Mouse (Mus musculus): ENCODE results near the gene Tesk1.
"Not testable (repeated sequence)": the region's sequence is repeated elsewhere in the genome, so short reads cannot be mapped to it uniquely, and the experiment has no call there.

Tesk1 gene

DNA sequence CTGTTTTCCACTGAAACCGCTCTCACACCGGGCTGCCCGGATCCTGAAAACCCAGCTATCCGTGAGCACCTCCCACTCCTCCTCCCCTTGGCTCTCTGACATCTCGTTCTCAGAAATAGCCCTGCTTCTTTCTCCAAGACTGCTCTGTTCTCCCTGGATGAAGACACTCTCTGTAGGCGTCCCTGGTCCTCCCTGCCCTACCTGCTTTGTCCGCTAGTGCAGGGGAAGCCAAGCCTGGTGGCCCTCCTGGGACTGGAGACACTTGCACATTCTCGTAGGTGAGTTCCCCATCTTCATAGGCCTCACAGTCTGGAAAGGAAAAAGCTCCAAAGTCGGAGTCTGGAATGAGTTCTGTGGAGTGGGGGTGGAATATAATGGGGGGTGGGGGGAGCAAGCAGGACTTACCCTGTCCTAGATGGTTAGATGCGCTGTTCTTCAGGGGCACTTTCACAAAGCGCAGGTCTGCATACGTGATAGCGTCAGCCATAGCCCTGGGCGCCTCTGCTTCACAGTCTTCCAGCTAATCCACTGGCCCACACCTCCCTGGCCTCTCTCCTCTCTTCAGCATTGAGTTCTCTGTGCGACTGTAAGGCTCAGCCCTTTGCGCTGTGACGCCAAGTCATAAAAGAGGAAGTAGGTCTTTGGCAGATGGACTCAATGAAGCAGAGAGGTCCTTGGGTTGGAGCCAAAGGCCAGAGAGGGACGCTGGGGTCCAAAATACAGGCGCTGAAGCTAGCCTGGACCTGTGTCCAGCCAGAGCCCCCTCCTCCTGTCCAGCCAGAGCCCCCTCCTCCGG is 12.5 kb downstream of the Tesk1 start, which contains the start of gene Cd72:
Cd72 (minus strand) TSS at position 588 of the 796 bp plus-strand sequence.
- DNase-seq: no peak

DNA sequence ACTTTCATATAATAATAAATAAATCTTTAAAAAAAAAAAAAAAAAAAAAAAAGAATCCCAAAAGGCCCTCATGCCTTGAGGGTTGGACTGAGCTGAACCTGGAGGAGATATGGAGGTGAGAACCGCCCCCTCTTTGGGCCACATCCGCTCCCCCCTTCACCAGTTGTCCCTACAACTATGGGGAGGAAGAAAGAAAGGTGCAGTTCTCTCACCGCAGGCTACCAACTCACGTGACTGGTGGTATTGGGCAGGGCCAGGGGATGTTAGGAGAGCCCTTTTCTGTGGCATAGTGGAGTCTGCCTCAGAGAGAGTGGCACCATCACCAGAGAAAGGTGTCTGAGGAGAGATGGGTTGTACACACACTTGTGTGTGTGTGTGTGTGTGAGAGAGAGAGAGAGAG is 14.7 kb downstream of the Tesk1 start:
- no peak for DNase-seq

DNA sequence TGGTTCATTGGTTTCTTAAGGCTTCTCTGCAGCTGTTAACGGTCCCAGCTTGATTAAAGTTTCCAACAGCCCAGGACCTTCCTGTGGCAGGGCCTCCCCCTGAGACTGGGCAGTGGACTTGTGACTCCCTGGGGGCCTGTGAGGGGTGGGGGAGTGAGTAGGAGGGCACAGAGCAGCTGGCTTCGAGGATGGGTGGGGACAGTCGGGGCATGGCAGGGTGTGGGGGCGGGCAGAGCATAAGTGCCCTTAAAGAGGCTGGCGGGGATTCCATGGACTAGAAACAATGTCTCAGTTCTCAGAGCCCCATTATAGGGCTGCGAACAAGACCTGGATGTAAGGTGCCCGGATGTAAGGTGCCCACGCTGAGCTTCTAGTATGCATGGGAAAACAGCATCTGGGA is 15.4 kb downstream of the Tesk1 start:
- no peak for DNase-seq

- no peak for DNase-seq
Measured at GRCm38 (mm10) chr4:43463102-43463501, 21.4 kb downstream of the Tesk1 start.

DNA sequence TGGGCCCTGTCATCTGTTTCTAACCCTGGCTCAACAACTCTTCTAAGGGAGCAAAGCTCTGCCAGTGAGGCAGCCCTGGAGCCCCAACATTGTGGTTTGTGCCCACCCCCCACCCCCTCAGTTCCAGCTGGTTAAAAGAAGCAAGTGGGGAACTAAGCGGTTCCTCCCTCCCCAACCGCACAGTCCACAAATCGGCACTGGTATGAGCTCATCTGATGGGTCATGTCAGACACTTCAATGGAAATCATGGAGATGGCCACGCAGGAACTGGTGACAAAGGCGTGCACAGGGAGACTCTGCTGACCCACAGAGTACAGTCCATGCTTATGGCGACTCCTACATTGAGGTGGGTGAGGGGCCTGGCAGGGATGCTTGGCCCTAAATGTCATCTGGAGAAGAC is 24.2 kb downstream of the Tesk1 start:
- DNase-seq: no peak

GRCm38 (mm10) chr4:43466872-43467271 is 25.1 kb downstream of the Tesk1 start:
- no peak for DNase-seq

DNA sequence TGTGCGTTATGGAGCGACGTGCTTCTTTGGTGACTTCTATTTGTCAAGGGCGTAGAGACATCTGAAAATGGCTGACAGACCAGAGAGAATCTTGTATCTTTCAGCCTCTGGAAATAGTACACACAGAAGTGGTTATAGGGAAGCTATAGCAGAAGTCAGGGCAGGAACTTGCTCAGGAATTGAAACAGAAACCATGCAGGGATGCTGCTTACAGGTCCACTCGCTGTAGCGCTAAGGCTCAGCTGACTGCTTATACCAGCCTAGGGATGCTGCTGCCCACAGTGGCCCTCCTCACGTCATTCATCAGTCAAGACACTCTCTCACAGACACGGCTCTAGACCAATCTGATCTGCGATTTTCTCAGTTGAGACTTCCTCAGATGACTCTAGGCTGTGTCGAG is 28.6 kb downstream of the Tesk1 start:
- no peak for DNase-seq

GRCm38 (mm10) chr4:43473636-43474035 is 31.9 kb downstream of the Tesk1 start:
- no peak for DNase-seq

GRCm38 (mm10) chr4:43476604-43477003 is 34.9 kb downstream of the Tesk1 start:
- peak; percentile 52 for DNase-seq

DNA sequence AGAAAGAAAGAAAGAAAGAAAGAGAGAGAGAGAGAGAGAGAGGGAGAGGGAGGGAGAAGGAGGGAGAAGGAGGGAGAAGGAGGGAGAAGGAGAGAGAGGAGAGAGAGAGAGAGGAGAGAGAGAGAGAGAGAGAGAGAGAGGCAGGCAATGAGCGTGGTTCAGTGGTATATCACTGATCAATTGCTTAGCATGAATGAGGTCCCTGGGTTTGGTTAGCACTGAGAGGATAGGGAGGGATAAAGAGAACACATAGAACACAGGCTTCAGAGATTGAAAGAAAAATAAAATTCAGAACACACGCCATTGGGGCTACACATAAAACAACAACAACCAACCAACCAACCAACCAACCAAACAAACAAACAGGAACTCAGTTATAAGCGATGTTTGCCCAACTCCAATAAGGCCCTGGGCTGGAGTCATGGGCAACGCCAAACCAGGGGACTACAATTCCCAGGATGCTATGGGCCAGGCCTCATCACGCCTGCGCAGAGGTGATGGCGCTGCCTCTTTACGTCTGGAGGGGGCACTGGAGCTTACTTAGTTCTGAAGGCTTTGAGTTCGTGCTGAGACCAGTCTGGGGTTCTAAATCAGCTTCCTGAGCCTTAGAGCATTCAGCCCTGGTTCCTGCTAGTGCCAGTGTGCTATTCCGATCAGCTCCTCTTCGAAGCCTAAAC is 36.3 kb downstream of the Tesk1 start:
- DNase-seq: peak; percentile 92

DNA sequence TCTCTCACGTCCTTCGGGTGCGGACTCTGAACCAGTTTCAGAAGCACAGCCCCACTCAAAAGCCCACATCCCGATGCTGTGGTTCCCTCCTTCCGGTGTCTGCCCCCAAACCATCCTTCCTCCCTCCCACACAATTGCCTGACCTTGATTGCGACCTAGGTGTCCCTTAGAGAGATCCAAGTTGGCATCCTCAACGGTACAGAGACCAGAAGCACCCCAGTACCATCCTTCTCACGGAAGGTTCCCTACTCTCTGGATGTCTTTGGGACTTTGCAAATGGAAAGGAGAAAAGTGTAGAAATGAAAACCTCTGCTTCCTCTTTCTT is 36.8 kb downstream of the Tesk1 start:
- DNase-seq: no peak

- DNase-seq: peak; percentile 88
Measured at GRCm38 (mm10) chr4:43478906-43479832, 37.4 kb downstream of the Tesk1 start.

- peak; percentile 26 for DNase-seq
Measured at GRCm38 (mm10) chr4:43480985-43481384, 39.2 kb downstream of the Tesk1 start.

DNA sequence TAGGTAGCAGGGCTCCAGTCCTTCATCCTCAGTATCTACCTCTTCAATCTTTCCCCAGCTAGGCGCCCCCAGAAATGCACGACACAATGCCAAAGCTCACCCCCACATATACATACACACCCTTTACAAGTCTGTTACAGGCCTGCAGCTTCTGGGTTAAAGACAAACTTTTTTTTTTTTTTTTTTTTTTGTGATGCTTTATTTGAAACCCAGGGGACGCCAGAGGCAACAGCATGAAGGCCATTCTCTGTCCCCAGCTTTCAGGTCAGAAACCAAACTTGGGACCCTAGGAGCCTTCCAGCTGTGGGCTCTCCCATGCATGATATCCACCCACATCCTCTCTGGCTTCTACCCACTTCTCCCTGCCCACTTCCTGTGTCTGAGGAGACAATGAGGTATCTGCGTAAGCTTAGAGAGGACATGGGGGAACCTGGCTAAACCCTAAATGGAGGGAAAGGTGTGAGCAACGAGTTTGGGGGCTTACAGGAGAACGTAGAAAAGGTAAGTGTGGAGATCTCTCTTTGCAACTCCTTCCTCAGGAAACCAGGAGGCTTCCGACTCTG is 40.2 kb downstream of the Tesk1 start:
- DNase-seq: no peak

DNA sequence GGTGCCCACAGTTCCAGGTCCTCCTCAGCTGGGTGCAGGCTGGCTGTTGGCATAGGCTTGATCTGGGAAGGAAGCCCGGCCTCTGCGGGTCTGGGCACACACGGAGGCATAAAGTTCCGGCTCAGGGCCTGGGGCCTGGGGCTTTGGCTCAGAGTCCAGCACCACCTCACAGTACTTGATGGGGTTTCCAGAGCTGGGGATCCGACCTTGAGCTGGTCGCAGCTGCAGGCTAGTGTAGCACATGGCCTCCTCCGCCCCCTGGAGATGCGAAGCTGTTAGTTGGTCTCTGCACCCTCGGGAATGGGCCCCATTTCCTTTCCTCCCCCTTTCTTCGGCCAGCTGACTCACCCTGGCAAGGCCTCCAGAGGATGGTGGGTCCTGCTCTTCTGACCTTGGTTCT is 40.9 kb downstream of the Tesk1 start:
- peak; percentile 14 for DNase-seq

- DNase-seq: no peak
Measured at GRCm38 (mm10) chr4:43483535-43484091, 41.9 kb downstream of the Tesk1 start, which contains the start of gene Sit1. Gene Sit1 (minus strand): TSS chr4:43483734.

DNA sequence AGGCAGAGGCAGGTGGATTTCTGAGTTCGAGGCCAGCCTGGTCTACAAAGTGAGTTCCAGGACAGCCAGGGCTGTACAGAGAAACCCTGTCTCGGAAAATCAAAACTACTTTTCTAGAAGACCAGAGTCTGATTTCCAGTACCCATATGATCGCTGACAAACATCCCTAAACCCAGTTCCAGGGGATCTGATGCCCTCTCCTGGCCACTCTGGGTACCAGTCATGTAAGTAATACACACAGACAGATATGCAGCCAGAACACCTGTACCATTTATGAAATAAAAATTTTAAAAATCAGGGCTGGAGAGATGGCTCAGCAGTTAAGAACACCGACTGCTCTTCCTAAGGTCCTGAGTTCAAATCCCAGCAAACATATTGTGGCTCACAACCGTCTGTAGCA is 43.9 kb downstream of the Tesk1 start:
- DNase-seq: not testable (repeated sequence)

DNA sequence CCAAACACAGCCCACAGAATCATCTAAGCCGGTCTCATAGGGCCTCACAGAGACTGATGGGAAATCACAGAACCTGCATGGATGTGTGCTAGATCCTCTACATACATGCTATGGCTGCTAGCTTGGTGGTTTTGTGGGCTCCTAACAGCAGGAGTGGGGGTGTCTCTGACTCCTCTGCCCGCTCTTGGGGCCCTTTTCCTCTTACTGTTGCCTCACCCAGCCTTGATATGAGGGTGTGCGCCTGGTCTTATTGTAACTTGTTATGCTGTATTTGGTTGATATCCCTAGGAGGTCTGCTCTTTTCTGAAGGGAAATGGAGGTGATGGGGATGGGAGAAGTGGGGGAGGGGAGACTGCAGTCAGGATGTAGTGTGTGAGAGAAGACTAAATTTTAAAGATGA is 47.9 kb downstream of the Tesk1 start:
- DNase-seq: no peak

DNA sequence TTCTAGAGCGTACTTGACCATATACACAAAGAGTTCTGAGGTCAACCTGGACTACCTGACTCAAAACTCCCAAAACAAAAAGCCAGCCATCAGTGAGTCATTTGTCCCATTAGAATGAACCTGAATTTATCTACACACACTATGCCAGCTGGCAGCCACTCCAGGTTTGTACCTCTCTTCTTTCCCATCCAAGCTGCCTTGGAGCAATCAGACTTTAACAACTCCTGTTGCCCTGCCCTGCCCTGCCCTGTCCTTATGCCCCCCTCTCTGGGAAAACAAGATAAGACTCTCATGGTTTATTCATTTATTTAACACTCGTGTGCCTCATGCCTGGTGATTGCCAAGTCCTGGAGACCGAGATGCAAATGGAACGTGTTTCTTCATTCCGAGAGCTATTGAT is 49.1 kb downstream of the Tesk1 start:
- DNase-seq: no peak

DNA sequence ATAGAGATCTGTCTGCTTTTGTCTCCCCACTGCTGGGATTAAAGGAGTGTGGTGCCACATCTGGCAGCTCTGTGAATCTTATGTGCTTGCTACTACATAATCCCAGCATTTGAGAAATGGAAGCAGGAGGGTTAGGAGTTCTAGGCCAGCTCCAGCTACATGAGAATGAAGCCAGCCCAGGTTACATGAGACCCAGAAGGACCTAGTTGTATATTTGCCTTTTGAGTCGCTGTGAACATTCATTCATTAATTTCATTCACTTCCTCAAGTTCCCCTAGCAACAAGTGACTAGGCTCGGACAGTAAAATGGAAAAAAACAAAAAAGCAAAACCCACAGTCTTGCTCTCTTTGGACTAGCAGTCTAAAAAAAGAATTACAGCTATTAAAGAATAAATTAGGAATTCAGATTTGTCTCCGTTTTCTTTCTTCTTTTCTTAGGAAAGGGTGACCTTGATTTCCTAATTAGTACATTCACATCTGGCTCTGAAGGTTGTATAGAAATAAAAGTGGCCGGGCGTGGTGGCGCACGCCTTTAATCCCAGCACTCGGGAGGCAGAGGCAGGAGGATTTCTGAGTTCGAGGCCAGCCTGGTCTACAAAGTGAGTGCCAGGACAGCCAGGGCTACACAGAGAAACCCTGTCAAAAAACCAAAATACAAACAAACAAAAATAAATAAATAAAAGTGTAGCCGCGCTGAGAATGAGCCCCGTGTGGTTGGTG is 50.5 kb downstream of the Tesk1 start:
- DNase-seq: no peak

GRCm38 (mm10) chr4:43492821-43493185 is 51.1 kb downstream of the Tesk1 start, which contains the start of gene Ccdc107:
Gene Ccdc107 (plus strand): TSS chr4:43492900.
- peak; percentile 95 for DNase-seq

Measured in kidney, postnatal 10 days (tissue).